Mouse (Mus musculus): Measurements from ENCODE around the gene Neurl4.

DNA sequence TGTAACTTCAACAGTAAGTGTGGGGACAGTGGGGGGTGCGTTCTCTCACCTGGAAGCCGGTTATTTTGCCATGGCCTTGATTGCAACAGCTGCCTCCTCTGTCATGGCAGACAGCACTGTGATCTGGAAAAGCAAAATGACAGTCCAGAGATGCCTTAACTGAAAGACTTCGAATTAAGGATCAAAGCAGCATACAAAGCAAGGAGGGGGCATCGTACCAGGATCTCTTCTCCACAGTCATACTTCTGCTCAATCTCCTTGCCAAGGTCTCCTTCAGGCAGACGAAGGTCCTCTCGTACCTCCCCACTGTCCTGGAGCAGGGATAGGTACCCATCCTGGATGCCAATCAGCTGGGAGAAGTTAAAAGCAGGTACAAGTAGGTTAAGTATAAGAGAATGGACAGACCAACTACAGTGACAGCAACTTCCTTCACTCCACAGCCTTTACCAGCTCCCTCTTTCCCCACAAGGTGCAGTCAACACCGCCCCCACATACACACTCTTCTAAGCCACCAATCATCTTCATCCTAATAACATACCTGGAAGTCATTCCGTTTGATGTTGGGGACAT lies 16.6 kb downstream of the Neurl4 start:
- TF ChIP-seq CTCF (IDR thresholded peaks at IDR 0.05; ENCODE audit: borderline replicate concordance, extremely low read depth, insufficient read depth, insufficient read length) = no peak
- no peak for TF ChIP-seq POLR2A (IDR thresholded peaks at IDR 0.05; ENCODE audit: borderline replicate concordance, extremely low read depth, insufficient read depth, insufficient read length, poor library complexity, severe bottlenecking)
